Mouse (Mus musculus): Measurements from ENCODE around the gene B3gat1. TPM values are rescaled to one million over a fixed set of nuclear protein-coding genes. Genes with fewer than 3 reads are reported as not detected.

The B3gat1 gene
- total and polyA plus RNA-seq, 2 experiments from 2014 or later: 42.0 to 149 TPM

- ATAC-seq (no peak), DNase-seq (no peak)
- 88% methylated on average over 2 of the region's 2 CpGs for WGBS
Measured at GRCm38 (mm10) chr9:26700329-26700728, 33.2 kb upstream of the B3gat1 start.

GRCm38 (mm10) chr9:26718388-26718787, 15.1 kb upstream of the B3gat1 start:
- Histone ChIP-seq H3K36me3 (ENCODE audit: insufficient read depth) (no peaks in the 10 kb centered on the region), H3K27me3 (ENCODE audit: insufficient read depth, low read length) (no peaks in the 10 kb centered on the region), H3K4me1 (ENCODE audit: insufficient read depth) (no peaks in the 10 kb centered on the region), H3K9me3 (ENCODE audit: low read length) (no peaks in the 10 kb centered on the region), H3K4me2 (ENCODE audit: low read depth) (no peak overlapping the region), H3K4me3 (ENCODE audit: low read depth, low read length) (no peak overlapping the region), H3K9ac (no peak overlapping the region), H3K27ac (ENCODE audit: low read depth, low read length) (no peak overlapping the region)
- 26% methylated on average over 3 of the region's 3 CpGs for WGBS
- ATAC-seq (no peak), DNase-seq (no peak)
- TF ChIP-seq CTCF (IDR thresholded peaks at IDR 0.05; ENCODE audit: low read depth): no peak

More at GRCm38 (mm10) chr9:26700329-26700728, 33.2 kb upstream of the B3gat1 start:
- Histone ChIP-seq H3K4me2 (ENCODE audit: low read depth) (no peak overlapping the region), H3K9ac (no peak overlapping the region), H3K27ac (ENCODE audit: low read depth, low read length) (no peak overlapping the region), H3K36me3 (ENCODE audit: insufficient read depth) (no peaks in the 10 kb centered on the region), H3K27me3 (ENCODE audit: insufficient read depth, low read length) (no peaks in the 10 kb centered on the region), H3K9me3 (ENCODE audit: low read length) (no peaks in the 10 kb centered on the region), H3K4me1 (ENCODE audit: insufficient read depth) (no peaks in the 10 kb centered on the region), H3K4me3 (ENCODE audit: low read depth, low read length) (no peak overlapping the region)
- TF ChIP-seq CTCF (IDR thresholded peaks at IDR 0.05; ENCODE audit: low read depth): no peak

- H3K4me2 ChIP-seq (ENCODE audit: low read depth): no peak overlapping the region
- H3K27ac ChIP-seq (ENCODE audit: low read depth, low read length): no peak overlapping the region
- H3K9ac ChIP-seq: no peak overlapping the region
- ATAC-seq (peak; percentile 90), DNase-seq (peak; percentile 67)
- 0 out of 2 replicates have a peak, but pooled peaks cover 5% of the 10 kb centered on the region for H3K4me1 ChIP-seq (ENCODE audit: insufficient read depth)
- H3K4me3 ChIP-seq (ENCODE audit: low read depth, low read length): no peak overlapping the region
- no peaks in the 10 kb centered on the region for H3K9me3 ChIP-seq (ENCODE audit: low read length)
- H3K27me3 ChIP-seq (ENCODE audit: insufficient read depth, low read length): no peaks in the 10 kb centered on the region
- TF ChIP-seq CTCF (IDR thresholded peaks at IDR 0.05; ENCODE audit: low read depth): no peak
- no peaks in the 10 kb centered on the region for H3K36me3 ChIP-seq (ENCODE audit: insufficient read depth)
- 42% methylated on average over 7 of the region's 7 CpGs for WGBS
Measured at GRCm38 (mm10) chr9:26721771-26722170, 11.8 kb upstream of the B3gat1 start.

- Histone ChIP-seq H3K27me3 (ENCODE audit: insufficient read depth, low read length) (no peaks in the 10 kb centered on the region; the same call in 1 of the 2 replicates), H3K4me1 (ENCODE audit: insufficient read depth) (0 out of 2 replicates have a peak, but pooled peaks cover 5% of the 10 kb centered on the region), H3K9me3 (ENCODE audit: low read length) (no peaks in the 10 kb centered on the region), H3K4me2 (ENCODE audit: low read depth) (no peak overlapping the region), H3K9ac (no peak overlapping the region), H3K27ac (ENCODE audit: low read depth, low read length) (no peak overlapping the region), H3K36me3 (ENCODE audit: insufficient read depth) (no peaks in the 10 kb centered on the region), H3K4me3 (ENCODE audit: low read depth, low read length) (no peak overlapping the region)
- DNase-seq (peak; percentile 20), ATAC-seq (peak; percentile 82)
- no peak for TF ChIP-seq CTCF (IDR thresholded peaks at IDR 0.05; ENCODE audit: low read depth)
- WGBS: 47% methylated on average over 3 of the region's 3 CpGs
Measured at GRCm38 (mm10) chr9:26725709-26726108, 7.8 kb upstream of the B3gat1 start.

- DNase-seq: no peak
- H3K27ac ChIP-seq (ENCODE audit: low read depth, low read length): no peak overlapping the region
- H3K27me3 ChIP-seq (ENCODE audit: insufficient read depth, low read length): no peaks in the 10 kb centered on the region; the same call in 1 of the 2 replicates
- ATAC-seq: no peak
- no peak for TF ChIP-seq CTCF (IDR thresholded peaks at IDR 0.05; ENCODE audit: low read depth)
- no peak overlapping the region for H3K4me3 ChIP-seq (ENCODE audit: low read depth, low read length)
- H3K36me3 ChIP-seq (ENCODE audit: insufficient read depth): no peaks in the 10 kb centered on the region
- no peak overlapping the region for H3K9ac ChIP-seq
- H3K4me1 ChIP-seq (ENCODE audit: insufficient read depth): 0 out of 2 replicates have a peak, but pooled peaks cover 5% of the 10 kb centered on the region
- no peak overlapping the region for H3K4me2 ChIP-seq (ENCODE audit: low read depth)
- WGBS: 61% methylated on average over 2 of the region's 2 CpGs
- H3K9me3 ChIP-seq (ENCODE audit: low read length): no peaks in the 10 kb centered on the region
Measured at GRCm38 (mm10) chr9:26727445-26727844, 6.1 kb upstream of the B3gat1 start.

GRCm38 (mm10) chr9:26728556-26728955, 5.0 kb upstream of the B3gat1 start:
- TF ChIP-seq CTCF (IDR thresholded peaks at IDR 0.05; ENCODE audit: low read depth): no peak
- DNase-seq: peak; percentile 21
- Histone ChIP-seq H3K27ac (ENCODE audit: low read depth, low read length) (no peak overlapping the region), H3K4me3 (ENCODE audit: low read depth, low read length) (no peak overlapping the region), H3K9me3 (ENCODE audit: low read length) (no peaks in the 10 kb centered on the region), H3K9ac (no peak overlapping the region), H3K4me1 (ENCODE audit: insufficient read depth) (0 out of 2 replicates have a peak, but pooled peaks cover 5% of the 10 kb centered on the region), H3K4me2 (ENCODE audit: low read depth) (no peak overlapping the region), H3K36me3 (ENCODE audit: insufficient read depth) (no peaks in the 10 kb centered on the region), H3K27me3 (ENCODE audit: insufficient read depth, low read length) (no peaks in the 10 kb centered on the region; the same call in 1 of the 2 replicates)
- ATAC-seq: no peak
- WGBS: 56% methylated on average over 2 of the region's 2 CpGs

- H3K27me3 ChIP-seq (ENCODE audit: insufficient read depth, low read length): no peaks in the 10 kb centered on the region
- H3K4me2 ChIP-seq (ENCODE audit: low read depth): peak overlapping the region; percentile 85
- no peaks in the 10 kb centered on the region for H3K36me3 ChIP-seq (ENCODE audit: insufficient read depth)
- DNase-seq (peak; percentile 68), ATAC-seq (peak; percentile 53)
- H3K4me1 ChIP-seq (ENCODE audit: insufficient read depth): peaks cover 29% of the 10 kb centered on the region
- under 1% methylated on average over 33 of the region's 37 CpGs for WGBS
- H3K27ac ChIP-seq (ENCODE audit: low read depth, low read length): peak overlapping the region; percentile 93
- H3K9ac ChIP-seq: peak overlapping the region; percentile 94
- no peak for TF ChIP-seq CTCF (IDR thresholded peaks at IDR 0.05; ENCODE audit: low read depth)
- peak overlapping the region; percentile 96 for H3K4me3 ChIP-seq (ENCODE audit: low read depth, low read length)
- no peaks in the 10 kb centered on the region for H3K9me3 ChIP-seq (ENCODE audit: low read length)
Measured at GRCm38 (mm10) chr9:26733986-26734385, 458 bp downstream of the B3gat1 start.
